Mouse (Mus musculus): ENCODE measurements around the gene Inca1.

Gene Inca1

DNA sequence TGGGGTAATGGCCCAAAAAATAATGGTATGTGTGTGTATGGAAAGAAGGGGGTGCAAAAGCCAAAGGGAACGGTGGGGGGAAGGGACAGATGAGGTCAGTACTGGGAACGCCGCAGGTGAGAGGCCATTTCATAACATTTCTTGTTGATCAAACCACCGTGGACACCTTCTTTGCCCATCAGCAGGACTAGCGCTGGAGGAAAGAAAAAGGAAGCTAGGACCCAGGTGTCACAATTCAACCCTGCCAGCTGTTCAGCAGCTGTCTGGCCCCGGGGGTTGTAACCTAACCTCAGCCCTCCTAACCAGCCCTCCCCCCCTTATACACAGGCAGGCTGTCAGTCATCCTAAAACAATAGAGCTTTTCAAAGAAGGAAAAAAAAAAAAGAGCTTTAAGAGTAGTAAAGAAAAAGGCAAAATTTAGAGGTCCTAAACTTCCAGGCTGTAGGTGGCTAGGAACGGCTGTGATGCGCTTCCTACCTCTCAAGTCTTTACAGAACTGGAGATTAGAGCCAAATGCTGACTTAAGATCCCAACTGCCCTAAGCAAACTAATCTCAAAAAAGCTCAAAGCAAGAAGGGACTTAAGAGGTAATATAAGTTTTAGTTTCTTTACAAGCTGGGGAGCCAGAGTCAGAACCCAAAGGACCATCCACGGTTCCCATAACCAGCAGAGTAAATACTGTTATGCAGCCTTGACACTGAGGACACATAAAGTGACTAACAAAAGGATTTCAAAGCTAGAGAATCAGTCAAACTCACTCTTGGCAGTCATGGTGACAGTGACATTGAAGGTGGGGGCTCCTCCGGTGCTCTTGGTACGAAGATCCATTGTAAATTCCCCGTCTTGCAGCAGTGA is 47.7 kb downstream of the Inca1 start:
- peak; percentile 65 for DNase-seq

- no peak for DNase-seq
Observed at GRCm38 (mm10) chr11:70651391-70651790, 48.6 kb downstream of the Inca1 start.

GRCm38 (mm10) chr11:70650322-70651175 is 49.4 kb downstream of the Inca1 start:
- DNase-seq = peak; percentile 61

DNA sequence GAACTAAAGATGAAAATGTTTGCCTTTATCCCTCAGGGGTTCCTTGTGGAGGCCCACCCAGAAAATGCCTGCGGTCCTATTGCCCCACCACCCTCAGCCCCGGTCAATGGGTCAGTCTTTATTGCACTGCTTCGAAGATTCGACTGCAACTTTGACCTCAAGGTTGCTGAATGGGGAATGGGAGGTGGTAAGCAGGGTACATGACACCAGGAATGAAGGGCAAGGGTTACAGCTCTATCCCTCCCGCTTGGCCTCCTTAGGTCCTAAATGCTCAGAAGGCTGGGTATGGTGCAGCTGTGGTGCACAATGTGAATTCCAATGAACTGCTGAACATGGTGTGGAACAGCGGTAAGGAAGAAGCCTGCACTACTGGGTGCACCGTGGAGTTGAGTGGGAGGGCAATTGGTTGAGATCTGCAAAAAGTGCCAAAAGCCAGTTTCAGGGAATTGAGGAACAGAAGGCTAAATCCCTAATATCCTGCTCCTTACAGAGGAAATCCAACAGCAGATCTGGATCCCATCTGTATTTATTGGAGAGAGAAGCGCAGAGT is 50.7 kb downstream of the Inca1 start:
- no peak for DNase-seq

- DNase-seq = no peak
Observed at GRCm38 (mm10) chr11:70648512-70648911, 51.4 kb downstream of the Inca1 start.

DNA sequence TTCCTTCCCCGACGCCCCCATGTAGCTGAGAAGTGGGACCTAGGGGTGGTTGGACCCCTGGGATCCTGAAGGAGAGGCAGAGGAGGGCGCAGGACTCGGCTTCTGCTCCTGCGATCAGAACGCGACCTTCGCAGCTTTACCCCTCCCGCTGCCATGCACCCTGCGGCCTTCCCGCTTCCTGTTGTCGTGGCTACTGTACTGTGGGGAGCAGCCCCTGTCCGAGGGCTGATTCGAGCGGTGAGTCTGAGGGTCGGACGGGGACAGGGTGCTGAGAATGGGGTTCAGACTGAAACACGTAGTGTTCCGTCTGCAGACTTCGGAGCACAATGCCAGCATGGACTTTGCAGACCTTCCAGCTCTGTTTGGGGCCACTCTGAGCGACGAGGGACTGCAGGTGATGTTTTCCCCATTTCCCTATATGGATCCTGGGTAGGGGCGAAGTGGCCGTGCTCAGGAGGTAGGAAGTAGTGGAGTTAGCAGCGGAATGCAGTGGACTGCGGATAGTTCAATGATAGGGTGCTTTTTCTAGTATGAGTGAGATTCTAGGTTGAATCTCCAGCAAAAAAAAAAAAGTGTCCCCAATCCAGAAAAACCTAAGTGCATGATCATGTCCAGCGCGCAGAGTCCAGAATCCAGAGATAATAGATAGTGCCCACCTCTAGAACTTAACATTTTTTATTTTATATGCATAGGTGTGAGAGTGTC is 52.1 kb downstream of the Inca1 start:
- DNase-seq = peak; percentile 66

- peak; percentile 97 for DNase-seq
Observed at GRCm38 (mm10) chr11:70646691-70647650, 53.0 kb downstream of the Inca1 start, which contains the start of the genes Rnf167 and Slc25a11. TSS of gene Rnf167 (plus strand) at chr11:70647235. TSS of gene Slc25a11 (minus strand) at chr11:70647479.

DNA sequence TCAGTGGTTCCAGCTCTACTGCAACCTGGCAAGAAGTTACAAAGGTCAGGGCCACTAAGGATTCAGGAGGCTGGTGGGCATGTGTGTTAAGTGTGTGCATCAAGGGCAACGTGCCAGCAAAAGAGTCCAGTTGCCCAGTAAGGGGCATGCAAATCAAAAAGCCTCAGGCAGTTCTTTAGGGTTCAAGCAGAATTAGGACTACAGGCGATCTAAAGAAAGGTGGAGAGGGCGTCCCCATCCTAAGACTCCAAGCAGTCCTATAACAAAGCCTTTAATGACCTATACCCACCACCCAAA is 53.7 kb downstream of the Inca1 start:
- no peak for DNase-seq

- no peak for DNase-seq
Observed at GRCm38 (mm10) chr11:70645461-70646258, 54.3 kb downstream of the Inca1 start.

- no peak for DNase-seq
Observed at GRCm38 (mm10) chr11:70644564-70645103, 55.3 kb downstream of the Inca1 start.

GRCm38 (mm10) chr11:70643051-70643450 is 56.9 kb downstream of the Inca1 start:
- no peak for DNase-seq

- no peak for DNase-seq
Observed at GRCm38 (mm10) chr11:70641241-70641640, 58.7 kb downstream of the Inca1 start.

GRCm38 (mm10) chr11:70639976-70640375 is 60.0 kb downstream of the Inca1 start:
- no peak for DNase-seq

DNA sequence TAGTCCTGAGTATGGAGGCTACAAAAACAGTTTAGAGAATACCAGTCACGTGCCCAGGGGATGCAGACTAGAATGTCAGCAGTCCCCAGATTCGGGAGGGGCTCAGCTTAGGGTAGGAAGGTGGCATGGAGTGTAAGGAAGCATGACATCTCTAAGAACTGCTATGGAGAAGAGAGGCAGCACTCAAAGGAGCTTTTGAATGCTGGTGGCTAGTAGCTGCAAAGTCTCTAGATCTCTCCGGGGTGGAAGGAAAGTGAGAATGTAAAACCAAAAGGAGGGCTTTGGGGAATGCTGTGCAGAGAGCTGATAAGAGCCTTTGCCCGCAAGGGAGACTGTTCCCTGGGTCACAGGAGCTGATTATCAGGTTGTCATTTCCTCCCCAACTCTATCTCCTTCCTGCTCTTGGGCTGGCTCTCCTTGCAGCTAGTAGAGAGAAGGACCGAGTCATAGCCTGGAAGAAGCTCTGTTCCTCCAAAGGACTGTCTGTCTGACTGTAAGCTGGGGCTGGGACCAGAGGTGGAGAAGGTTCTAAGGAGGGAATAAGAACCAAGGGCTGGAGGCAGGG is 61.2 kb downstream of the Inca1 start, which contains the start of gene Gp1ba:
Gene Gp1ba, plus strand, starts transcription at position 409 of the 565 bp plus-strand sequence.
- no peak for DNase-seq
